Mouse (Mus musculus) C2C12 (cell line): ENCODE measurements around the gene Nrd1.

Experiments used
- CTCF ChIP-seq: IDR thresholded peaks from one replicate; pipeline ENCODE4 v1.5.1; 2011; ENCODE audit not compliant: control insufficient read depth, insufficient read depth, insufficient read length
- MYOG ChIP-seq: IDR thresholded peaks from one replicate; pipeline ENCODE4 v1.6.1; 2011; ENCODE audit not compliant: control insufficient read depth, insufficient read length; ENCODE audit errors: extremely low read depth

GRCm38 (mm10) chr4:108990571-108990970, 9.9 kb upstream of the Nrd1 start:
- no peak for TF ChIP-seq CTCF
- no peak for TF ChIP-seq MYOG
